Mouse (Mus musculus) right cerebral cortex, postnatal 4 days (tissue): ENCODE measurements at regions not wholly inside any gene's neighbourhood (a gene's known extent, or its start where the extent isn't known, plus 50 kb on each side); places are given as distances from the start of the nearest gene placed in this dataset.
"Not testable (repeated sequence)": the region's sequence is repeated elsewhere in the genome, so short reads cannot be mapped to it uniquely, and the experiment has no call there.

Experiments used
- DNase-seq: peaks from one replicate; pipeline ENCODE4 v3.0.0-alpha.2; 2022

DNA sequence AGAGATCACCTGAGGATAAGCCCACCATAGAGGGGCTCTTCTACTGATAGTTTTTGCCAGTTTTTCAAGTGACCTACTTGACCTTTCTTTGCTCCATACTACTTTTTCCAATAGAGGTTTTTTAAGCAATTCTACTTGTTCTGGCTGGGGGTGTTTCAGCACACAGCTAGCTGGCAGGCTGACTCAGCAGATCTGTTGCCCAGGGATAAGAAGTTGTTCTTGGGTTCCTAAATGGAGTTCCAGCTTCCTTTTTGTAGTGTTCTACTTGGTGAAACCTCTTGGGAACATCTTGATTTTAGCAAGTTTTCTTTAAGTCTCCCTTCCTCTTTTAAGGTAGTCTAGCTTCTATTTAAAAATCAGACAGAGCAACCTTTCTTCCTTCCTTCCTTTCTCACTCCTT is 61.0 kb downstream of the 4930474N05Rik start:
- no peak for DNase-seq

DNA sequence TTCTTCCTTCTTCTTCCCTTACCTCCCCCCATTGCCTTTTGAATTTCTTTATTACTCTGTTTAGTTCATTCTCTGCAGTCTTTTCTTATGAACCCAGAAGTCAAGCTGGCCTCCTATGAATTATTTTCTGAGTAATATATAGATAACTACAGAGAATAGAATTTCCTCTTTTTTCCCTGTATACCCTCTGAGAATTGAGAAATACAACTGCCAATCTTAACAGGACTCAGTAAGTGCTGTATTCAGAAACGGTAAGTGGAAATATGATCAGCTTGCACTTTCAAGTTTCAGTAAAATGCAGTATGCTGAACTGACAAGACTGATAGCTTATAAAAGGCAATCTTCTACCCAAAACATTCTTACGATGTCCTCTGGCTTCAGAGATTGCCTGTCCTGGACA is 61.5 kb downstream of the 4930474N05Rik start:
- DNase-seq, result no peak

- no peak for DNase-seq
Measured at GRCm38 (mm10) chr14:36183701-36184100, 89.0 kb downstream of the 4930474N05Rik start.

- no peak for DNase-seq
Measured at GRCm38 (mm10) chr14:36196517-36196916, 101.8 kb downstream of the 4930474N05Rik start.

DNA sequence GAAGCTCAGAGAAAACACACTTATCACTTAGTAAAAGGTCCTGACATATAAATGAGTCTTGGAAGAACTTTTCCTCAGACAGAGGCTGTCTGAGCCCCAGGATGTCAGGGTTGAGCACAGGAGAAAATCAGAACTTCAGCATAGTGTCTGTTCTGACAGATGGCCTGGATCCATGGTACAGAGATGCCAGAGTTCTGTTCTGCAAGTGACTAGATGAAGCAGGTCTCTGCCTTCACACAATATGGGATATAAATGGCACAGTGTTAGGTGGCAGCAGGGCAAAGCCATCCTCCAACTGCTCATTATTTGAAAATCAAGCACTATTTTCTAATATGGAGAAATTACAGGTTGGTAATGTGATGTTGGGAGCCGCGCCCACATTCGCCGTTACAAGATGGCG is 103.7 kb downstream of the 4930474N05Rik start:
- DNase-seq, result no peak

DNA sequence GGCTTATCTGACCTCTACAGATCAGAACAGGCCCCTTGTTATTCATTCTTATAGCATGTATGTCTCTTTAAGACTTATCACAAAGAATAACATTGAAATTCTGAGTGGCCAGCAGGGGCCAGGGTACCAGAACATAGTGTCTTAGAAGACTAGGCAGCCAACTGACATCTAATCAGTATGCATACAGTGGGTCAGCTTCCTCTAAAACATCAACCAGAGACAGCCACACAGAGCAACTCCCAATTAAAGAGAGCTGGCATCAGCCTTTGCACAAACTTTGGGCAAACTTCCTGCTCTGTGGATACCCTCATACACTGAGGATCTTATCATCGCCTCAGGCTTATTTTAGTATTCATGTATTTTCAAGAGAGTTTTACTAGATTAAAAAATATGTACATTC is 109.1 kb downstream of the 4930474N05Rik start:
- DNase-seq, result no peak

- DNase-seq, result peak; percentile 78
Measured at GRCm38 (mm10) chr14:36212830-36213229, 118.1 kb downstream of the 4930474N05Rik start.

DNA sequence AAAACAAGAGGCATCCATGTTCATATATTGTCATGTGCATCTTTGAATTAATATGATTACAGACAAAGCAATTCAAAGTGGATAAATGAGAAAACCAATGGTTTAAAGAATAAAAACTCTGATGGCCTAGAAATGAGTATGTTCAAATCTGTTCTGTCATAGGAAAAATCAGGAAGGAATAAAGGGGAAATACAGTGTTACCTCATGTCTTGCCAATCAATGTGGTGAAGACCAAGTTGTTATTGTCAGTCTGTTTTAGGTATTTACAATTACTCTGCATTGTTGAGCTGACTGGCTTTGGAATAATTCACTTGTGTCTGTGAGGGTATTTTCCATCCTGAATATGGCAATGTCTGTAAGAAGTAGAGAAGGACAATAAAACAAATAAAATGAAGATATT is 151.1 kb downstream of the 4930474N05Rik start:
- DNase-seq, result no peak

GRCm38 (mm10) chr14:36262126-36262525 is 167.4 kb downstream of the 4930474N05Rik start:
- DNase-seq, result peak; percentile 46

DNA sequence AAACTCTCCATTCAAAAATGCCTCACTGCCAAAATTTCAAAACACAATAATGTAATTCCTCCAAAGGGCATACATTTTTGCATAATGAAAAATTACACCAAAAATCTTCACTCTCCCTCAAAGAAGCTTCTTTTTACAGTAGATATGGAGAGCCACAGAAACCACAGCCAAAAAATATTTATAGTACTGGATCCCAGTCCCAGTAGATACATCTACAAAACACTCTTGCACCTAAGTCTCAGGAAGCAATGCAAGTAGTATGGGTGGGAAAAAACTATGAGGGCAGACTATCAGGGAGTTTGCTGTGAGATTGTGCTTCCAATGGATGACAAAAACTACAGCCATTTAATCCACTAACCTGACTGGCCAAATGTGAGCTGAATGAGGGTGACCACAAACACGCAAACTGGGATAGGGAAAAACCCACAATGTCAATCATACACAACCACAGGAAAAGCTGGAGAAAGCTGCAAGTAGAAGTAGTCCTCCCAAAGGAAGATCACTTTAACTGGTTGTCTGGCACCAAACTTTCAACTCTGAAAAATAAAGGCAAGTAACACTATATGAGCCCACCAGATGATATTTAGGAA is 189.2 kb downstream of the 4930474N05Rik start:
- DNase-seq, result no peak

GRCm38 (mm10) chr14:36288697-36289286 is 194.1 kb downstream of the 4930474N05Rik start:
- no peak for DNase-seq

DNA sequence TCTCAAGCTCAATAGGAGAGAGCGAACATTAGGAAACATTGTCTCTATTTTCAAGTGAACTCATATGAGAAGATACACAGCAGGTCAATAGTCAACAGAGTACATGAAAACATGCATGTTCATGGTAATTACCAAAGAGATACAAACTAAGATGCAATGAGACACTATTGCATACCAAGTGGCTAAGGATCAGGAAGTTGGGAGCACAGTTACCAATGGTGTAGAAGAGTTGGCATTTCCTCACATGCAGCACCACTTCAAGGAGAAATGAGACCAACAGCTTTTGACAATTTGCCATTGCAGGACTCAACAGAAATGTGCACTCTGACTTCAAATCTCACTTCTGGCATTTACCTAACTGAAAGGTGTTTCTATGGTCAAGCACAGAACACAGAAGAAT is 215.6 kb downstream of the 4930474N05Rik start:
- no peak for DNase-seq

GRCm38 (mm10) chr14:36314673-36315072 is 220.0 kb downstream of the 4930474N05Rik start:
- not testable (repeated sequence) for DNase-seq

- DNase-seq, result no peak
Measured at GRCm38 (mm10) chr14:36316418-36317111, 221.8 kb downstream of the 4930474N05Rik start.

- DNase-seq, result no peak
Measured at GRCm38 (mm10) chr14:36328258-36328891, 233.7 kb downstream of the 4930474N05Rik start.

- no peak for DNase-seq
Measured at GRCm38 (mm10) chr14:36340832-36341231, 246.1 kb downstream of the 4930474N05Rik start.
